Mouse (Mus musculus) neural tube, embryonic 13.5 days (tissue): ENCODE data around the gene Neurog3. TPM values are rescaled to one million over a fixed set of nuclear protein-coding genes. Genes with fewer than 3 reads are reported as not detected.
A peak's percentile ranks its signal among the peaks of the same experiment; 100 is the strongest.

Experiments
- ATAC-seq: fragments of 200-750 bp; cut with Nextera tagmentation; 2 replicates; pipeline ENCODE4 v1.8.0; 2017; ENCODE audit warnings: low read depth, mild to moderate bottlenecking, moderate TSS enrichment, moderate library complexity
- H3K27ac ChIP-seq: fragments of 300-500 bp; sonication (generic); replicated peaks from 2 replicates; pipeline ENCODE4 v1.5.1; 2015; ENCODE audit warnings: moderate library complexity, mild to moderate bottlenecking, inconsistent platforms
- H3K27me3 ChIP-seq: fragments of 300-500 bp; sonication (generic); 2 replicates; pipeline ENCODE4 v1.6.1; 2015; ENCODE audit warnings: mild to moderate bottlenecking, inconsistent platforms
- H3K36me3 ChIP-seq: fragments of 300-500 bp; sonication (generic); 2 replicates; pipeline ENCODE4 v1.6.1; 2015; ENCODE audit warnings: mild to moderate bottlenecking, inconsistent platforms
- H3K4me1 ChIP-seq: fragments of 300-500 bp; sonication (generic); replicated peaks from 2 replicates; pipeline ENCODE4 v1.6.1; 2015; ENCODE audit warnings: inconsistent platforms
- H3K4me2 ChIP-seq: fragments of 300-500 bp; sonication (generic); 2 replicates; pipeline ENCODE4 v1.6.1; 2015; ENCODE audit warnings: inconsistent platforms, mild to moderate bottlenecking, moderate library complexity
- H3K4me3 ChIP-seq: fragments of 300-500 bp; sonication (generic); 2 replicates; pipeline ENCODE4 v1.5.1; 2015; ENCODE audit warnings: mild to moderate bottlenecking, inconsistent platforms
- H3K9ac ChIP-seq: fragments of 300-500 bp; sonication (generic); 2 replicates; pipeline ENCODE4 v1.6.1; 2015; ENCODE audit warnings: moderate library complexity, mild to moderate bottlenecking, inconsistent platforms
- H3K9me3 ChIP-seq: fragments of 300-500 bp; sonication (generic); 2 replicates; pipeline ENCODE4 v1.6.1; 2016; ENCODE audit warnings: inconsistent platforms
- WGBS: fragments of 180-500 bp; shearing (Covaris S2); methylation state at CpG from one replicate; pipeline ENCODE4 v1.1.7; 2015; 5-methylcytosine and 5-hydroxymethylcytosine counted together
- polyA plus RNA-seq: library from polyadenylated mRNA; unstranded; fragments of >200 nt; fragmentation: Nextera tagmentation; extraction: Ambion mirVana; gene quantifications from 2 replicates; pipeline ENCODE4 v1.2.1, GENCODE M21; 2015

The Neurog3 gene
- polyA plus RNA-seq, result 2.7 TPM in 2 replicates

DNA sequence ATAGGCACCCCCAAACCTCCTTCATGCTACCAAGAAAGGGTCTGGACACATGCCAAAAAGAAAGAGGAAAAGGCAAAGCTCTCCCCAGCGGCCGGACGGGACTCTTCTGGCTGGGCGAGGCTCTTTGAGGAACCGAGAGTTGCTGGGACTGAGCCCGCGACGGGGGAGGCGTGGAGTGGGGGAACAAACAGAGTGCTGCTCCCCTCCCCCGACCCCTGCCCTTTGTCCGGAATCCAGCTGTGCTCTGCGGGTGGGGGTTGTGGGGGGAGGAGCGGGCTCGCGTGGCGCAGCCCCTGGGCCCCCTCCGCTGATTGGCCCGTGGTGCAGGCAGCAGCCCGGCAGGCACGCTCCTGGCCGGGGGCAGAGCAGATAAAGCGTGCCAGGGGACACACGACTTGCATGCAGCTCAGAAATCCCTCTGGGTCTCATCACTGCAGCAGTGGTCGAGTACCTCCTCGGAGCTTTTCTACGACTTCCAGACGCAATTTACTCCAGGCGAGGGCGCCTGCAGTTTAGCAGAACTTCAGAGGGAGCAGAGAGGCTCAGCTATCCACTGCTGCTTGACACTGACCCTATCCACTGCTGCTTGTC, at the start of gene Neurog3:
Neurog3 (plus strand) TSS at position 400 of the 591 bp plus-strand sequence.
- peaks cover 75% of the 10 kb centered on the region for H3K4me1 ChIP-seq
- no peaks in the 10 kb centered on the region for H3K36me3 ChIP-seq
- H3K9ac ChIP-seq, result peak within 1 kb of the TSS; percentile 34; the same call in 1 of the 2 replicates
- no peak within 1 kb of the TSS for H3K27ac ChIP-seq
- no peaks in the 10 kb centered on the region for H3K9me3 ChIP-seq
- H3K4me3 ChIP-seq, result peak within 1 kb of the TSS; percentile 24
- peak within 1 kb of the TSS; percentile 48 for H3K4me2 ChIP-seq
- WGBS, result 1% methylated on average over 29 of the region's 29 CpGs
- no peak for ATAC-seq
- H3K27me3 ChIP-seq, result peaks cover 99% of the 10 kb centered on the region

DNA sequence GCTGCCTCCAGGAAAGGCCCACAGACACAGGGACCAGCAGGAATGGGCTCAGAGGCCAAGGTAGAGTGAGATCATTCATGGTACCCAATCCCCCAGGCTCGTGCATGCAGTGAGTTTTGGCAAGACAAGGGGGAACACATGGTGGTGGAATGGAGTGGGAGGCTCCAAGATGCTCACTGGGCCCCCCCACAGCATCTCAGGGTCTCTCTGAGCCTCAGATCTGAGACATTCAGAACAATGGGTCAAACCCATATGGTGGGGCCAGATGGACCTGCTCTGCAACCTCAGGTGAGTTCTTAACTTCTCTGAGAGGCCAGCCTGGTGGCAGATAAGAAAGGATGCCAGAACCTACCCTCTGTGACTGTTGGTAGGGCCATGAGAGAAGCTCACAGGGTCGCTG, 46.8 kb upstream of the Neurog3 start:
- Histone ChIP-seq H3K4me1 (no peaks in the 10 kb centered on the region), H3K4me2 (no peak overlapping the region), H3K9me3 (no peaks in the 10 kb centered on the region), H3K27ac (no peak overlapping the region), H3K36me3 (no peaks in the 10 kb centered on the region), H3K4me3 (no peak overlapping the region), H3K9ac (no peak overlapping the region), H3K27me3 (no peaks in the 10 kb centered on the region)
- no peak for ATAC-seq
- WGBS, result 74% methylated on average over 2 of the region's 2 CpGs

DNA sequence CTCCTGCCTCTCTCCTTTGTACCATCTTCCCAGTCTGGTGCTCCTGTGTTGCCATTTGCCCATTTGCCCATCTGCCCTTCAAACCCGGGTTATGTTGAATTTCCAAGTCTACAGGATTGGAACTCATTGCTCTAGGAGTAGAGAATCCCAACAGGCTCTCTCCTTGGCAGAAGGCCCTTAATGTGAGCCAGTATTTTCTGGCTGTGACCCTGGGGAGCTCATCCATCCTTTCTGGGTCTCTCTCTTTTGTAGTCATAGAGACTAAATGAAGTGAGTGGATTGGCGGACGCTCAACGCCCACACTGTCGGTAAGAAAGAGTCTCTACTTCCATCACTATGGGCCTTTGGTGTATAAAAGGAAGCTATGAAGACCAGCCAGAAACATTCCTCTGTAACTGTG, 46.1 kb upstream of the Neurog3 start:
- H3K4me1 ChIP-seq, result no peaks in the 10 kb centered on the region
- H3K9ac ChIP-seq, result no peak overlapping the region
- no peak overlapping the region for H3K27ac ChIP-seq
- no peaks in the 10 kb centered on the region for H3K9me3 ChIP-seq
- H3K27me3 ChIP-seq, result no peaks in the 10 kb centered on the region
- H3K4me2 ChIP-seq, result no peak overlapping the region
- no peak for ATAC-seq
- H3K36me3 ChIP-seq, result no peaks in the 10 kb centered on the region
- H3K4me3 ChIP-seq, result no peak overlapping the region
- WGBS, result 88% methylated on average over 5 of the region's 5 CpGs

DNA sequence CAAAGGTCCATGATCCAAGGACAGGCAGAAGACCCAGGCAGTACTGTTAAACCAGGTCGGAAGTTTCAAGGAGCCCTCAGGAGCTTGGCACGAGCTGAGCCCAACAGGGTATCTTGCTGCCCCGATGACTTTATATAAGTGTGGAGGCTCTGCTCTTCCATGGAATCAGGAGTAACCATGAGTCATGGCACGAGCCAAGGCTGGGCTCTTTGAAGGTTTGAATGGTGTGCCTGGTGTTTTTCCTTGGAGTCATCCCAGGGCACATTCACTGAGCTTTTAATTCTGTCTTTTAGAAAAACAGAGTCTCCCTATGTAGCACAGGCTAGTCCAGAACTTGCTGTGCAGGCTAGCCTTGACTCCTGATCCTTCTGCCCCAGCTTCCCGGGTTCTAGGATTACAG, 44.5 kb upstream of the Neurog3 start:
- H3K36me3 ChIP-seq, result no peaks in the 10 kb centered on the region
- 85% methylated on average over 5 of the region's 5 CpGs for WGBS
- no peaks in the 10 kb centered on the region for H3K4me1 ChIP-seq
- no peak overlapping the region for H3K4me3 ChIP-seq
- H3K27me3 ChIP-seq, result no peaks in the 10 kb centered on the region
- H3K9ac ChIP-seq, result no peak overlapping the region
- no peaks in the 10 kb centered on the region for H3K9me3 ChIP-seq
- no peak overlapping the region for H3K27ac ChIP-seq
- H3K4me2 ChIP-seq, result no peak overlapping the region
- no peak for ATAC-seq

DNA sequence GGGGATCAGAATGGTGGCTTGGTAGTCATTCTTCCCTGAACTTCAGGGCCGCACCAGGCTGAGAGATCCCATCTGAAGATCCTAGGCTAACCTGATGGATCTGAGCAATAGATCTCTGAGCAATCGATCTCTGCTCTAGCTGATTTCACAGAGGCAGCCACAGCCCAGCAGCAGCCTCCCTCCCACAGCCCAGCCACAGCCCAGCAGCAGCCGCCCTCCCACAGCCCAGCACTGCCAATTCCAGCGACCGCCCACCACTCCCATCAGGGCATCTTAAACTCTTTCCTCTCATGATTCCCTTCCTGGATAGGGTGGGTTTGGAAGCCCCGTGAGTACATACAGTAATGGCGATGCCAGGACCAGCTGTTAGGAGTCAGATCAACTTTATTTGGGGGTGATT, 43.8 kb upstream of the Neurog3 start:
- no peak overlapping the region for H3K9ac ChIP-seq
- H3K27ac ChIP-seq, result no peak overlapping the region
- H3K4me2 ChIP-seq, result no peak overlapping the region
- H3K9me3 ChIP-seq, result no peaks in the 10 kb centered on the region
- 78% methylated on average over 7 of the region's 7 CpGs for WGBS
- no peak for ATAC-seq
- H3K4me1 ChIP-seq, result no peaks in the 10 kb centered on the region
- no peaks in the 10 kb centered on the region for H3K36me3 ChIP-seq
- H3K4me3 ChIP-seq, result no peak overlapping the region
- H3K27me3 ChIP-seq, result no peaks in the 10 kb centered on the region

DNA sequence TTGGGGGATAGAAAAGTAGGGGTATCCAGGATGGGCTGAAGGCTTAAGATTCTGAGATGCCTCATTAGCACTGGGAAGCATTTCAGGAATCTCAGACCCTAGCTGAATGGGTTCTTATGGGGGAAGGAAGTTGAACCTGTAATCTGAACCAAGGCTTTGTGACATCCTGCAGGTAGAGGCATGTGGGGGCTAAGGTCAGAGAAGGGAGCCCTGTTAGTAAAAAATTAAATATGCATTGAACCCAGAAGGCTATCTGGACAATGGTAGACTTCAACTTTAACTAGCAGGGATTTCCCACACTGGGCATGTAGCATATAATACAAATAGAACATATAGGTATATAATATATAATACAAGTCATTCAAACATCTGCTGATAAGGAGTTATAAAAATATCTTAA, 43.4 kb upstream of the Neurog3 start:
- Histone ChIP-seq H3K4me3 (no peak overlapping the region), H3K27ac (no peak overlapping the region), H3K9ac (no peak overlapping the region), H3K36me3 (no peaks in the 10 kb centered on the region), H3K9me3 (no peaks in the 10 kb centered on the region), H3K27me3 (no peaks in the 10 kb centered on the region), H3K4me2 (no peak overlapping the region), H3K4me1 (no peaks in the 10 kb centered on the region)
- no peak for ATAC-seq

DNA sequence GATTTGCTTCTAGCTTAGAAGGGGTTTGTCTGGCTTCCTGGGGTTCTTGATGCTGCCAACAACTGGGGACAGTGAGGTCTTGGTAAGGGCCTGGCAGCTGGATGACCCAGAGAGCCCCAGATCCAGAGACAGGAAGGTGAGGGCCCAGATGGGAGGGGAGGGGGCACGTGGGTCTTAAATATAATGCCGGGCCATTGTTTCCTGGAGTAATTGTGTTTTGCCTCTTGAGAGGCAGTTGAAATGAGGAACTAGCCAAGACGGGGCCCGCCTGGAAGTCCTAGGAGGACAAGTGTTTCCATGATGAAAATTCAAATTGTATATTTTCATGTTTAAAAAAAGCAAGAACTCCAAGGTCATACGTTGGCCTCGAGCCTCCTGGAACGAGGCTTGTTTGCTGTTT, 39.0 kb upstream of the Neurog3 start:
- no peak overlapping the region for H3K27ac ChIP-seq
- 83% methylated on average over 7 of the region's 7 CpGs for WGBS
- no peaks in the 10 kb centered on the region for H3K9me3 ChIP-seq
- H3K4me3 ChIP-seq, result no peak overlapping the region
- H3K4me1 ChIP-seq, result peaks cover 1% of the 10 kb centered on the region
- no peak overlapping the region for H3K4me2 ChIP-seq
- no peaks in the 10 kb centered on the region for H3K36me3 ChIP-seq
- ATAC-seq, result no peak
- H3K27me3 ChIP-seq, result no peaks in the 10 kb centered on the region
- H3K9ac ChIP-seq, result no peak overlapping the region

DNA sequence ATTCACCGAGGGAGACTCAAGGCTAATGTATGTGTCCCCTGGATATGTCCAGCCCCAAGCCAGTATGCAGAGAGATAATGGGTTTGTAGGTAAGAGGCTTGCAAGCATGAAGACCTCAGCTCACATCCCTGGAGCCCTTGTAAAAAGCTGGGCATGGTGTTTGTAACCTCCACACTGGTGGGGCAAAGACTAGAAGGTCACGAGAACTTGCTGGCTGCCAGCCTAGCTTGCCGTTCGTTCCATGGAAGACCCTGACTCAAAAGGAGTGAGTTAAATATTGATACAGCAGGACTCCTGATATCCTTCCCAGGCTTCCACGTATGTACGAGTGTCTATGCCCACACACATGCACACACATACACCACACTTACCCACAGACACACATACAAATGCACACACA, 38.5 kb upstream of the Neurog3 start:
- peaks cover 6% of the 10 kb centered on the region for H3K4me1 ChIP-seq
- no peak overlapping the region for H3K4me2 ChIP-seq
- no peak overlapping the region for H3K9ac ChIP-seq
- no peak for ATAC-seq
- 91% methylated on average over 6 of the region's 6 CpGs for WGBS
- no peaks in the 10 kb centered on the region for H3K36me3 ChIP-seq
- H3K27me3 ChIP-seq, result no peaks in the 10 kb centered on the region
- no peak overlapping the region for H3K27ac ChIP-seq
- H3K4me3 ChIP-seq, result no peak overlapping the region
- H3K9me3 ChIP-seq, result no peaks in the 10 kb centered on the region

DNA sequence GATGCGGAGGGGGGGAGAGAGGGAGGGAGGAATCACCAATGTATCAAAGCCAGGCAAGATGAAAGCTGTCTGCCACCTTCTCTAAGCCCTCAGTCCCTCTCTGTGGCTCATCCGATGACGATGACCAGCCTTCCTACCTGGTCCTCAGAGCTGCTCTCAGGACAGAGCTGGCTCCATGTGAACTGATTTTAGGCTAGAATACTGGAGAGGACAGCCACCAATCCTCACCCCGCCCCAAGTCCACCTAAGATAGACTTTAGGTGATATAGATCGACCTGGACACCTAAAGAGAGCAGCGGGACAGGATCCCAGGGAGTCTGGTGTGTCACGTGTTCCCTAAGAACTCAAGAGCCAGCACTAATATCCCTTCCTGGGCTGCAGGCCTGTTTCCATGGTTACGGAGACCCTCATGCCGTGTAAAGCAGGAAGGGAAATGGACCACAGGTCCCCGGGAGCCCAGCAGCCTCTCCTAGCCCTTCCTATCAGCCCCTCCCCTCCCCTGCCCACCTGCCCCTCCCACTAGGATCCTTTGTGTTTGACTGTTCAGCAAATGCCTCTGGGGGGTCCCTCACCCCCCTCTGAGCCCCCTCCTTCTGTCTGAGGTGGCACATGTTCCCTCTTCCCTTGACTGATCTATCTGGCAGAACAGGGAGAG, 33.0 kb upstream of the Neurog3 start:
- Histone ChIP-seq H3K4me1 (peaks cover 35% of the 10 kb centered on the region), H3K27me3 (peaks cover 24% of the 10 kb centered on the region), H3K9ac (0 out of 2 replicates have a peak overlapping the region, but pooled peaks have one; percentile 6), H3K27ac (peak overlapping the region; percentile 96), H3K4me3 (no peak overlapping the region), H3K36me3 (no peaks in the 10 kb centered on the region), H3K9me3 (no peaks in the 10 kb centered on the region), H3K4me2 (no peak overlapping the region)
- peak; percentile 79 for ATAC-seq
- 43% methylated on average over 10 of the region's 10 CpGs for WGBS

DNA sequence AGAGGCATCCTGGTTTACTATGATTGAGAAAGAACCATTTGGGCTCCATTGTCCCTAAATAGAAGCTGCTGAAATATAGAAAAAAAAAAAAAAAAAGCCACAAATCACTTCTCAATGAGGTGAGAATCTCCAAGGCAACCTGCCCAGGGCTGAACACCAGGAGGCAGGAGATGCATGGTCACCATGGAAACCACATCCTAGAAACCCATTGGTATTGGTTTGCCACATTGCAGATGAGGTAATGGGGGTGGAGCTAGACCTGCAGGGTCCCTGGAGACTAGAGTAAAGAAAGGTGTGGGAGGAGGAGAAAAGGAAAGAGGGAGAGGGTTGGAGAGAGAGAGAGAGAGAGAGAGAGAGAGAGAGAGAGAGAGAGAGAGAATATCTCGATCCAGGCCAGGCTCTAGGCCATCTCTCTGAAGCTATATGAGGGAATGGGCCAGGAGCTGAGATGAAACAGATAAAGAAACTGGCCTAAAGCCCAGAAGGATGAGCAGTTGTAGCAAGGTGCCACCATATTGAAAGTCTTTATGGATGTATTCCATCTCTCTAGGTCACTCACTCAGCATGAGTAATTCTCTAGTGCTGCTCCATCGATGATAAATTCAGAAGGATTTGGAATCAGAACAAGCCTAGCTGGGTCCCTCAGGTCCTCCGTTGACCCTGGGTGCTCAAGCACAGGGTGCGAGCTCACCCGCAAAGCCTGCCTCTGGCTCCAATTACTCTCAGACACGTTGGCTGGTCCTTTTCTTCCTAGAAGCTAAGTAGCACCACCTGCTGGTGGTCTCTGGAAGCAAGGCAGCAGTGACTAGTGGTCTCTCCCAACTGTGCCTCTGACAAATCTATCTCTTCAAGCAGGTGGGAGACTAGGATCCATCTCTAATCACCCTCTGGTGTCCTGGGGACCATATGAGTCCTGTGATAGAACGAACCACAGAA, 31.1 kb upstream of the Neurog3 start:
- Histone ChIP-seq H3K36me3 (no peaks in the 10 kb centered on the region), H3K4me1 (peaks cover 35% of the 10 kb centered on the region), H3K27ac (peak overlapping the region; percentile 96), H3K4me2 (peak overlapping the region; percentile 7; the same call in 1 of the 2 replicates), H3K4me3 (no peak overlapping the region), H3K9ac (no peak overlapping the region), H3K9me3 (no peaks in the 10 kb centered on the region), H3K27me3 (peaks cover 29% of the 10 kb centered on the region)
- WGBS, result 7% methylated on average over 7 of the region's 7 CpGs
- ATAC-seq, result peak; percentile 85

DNA sequence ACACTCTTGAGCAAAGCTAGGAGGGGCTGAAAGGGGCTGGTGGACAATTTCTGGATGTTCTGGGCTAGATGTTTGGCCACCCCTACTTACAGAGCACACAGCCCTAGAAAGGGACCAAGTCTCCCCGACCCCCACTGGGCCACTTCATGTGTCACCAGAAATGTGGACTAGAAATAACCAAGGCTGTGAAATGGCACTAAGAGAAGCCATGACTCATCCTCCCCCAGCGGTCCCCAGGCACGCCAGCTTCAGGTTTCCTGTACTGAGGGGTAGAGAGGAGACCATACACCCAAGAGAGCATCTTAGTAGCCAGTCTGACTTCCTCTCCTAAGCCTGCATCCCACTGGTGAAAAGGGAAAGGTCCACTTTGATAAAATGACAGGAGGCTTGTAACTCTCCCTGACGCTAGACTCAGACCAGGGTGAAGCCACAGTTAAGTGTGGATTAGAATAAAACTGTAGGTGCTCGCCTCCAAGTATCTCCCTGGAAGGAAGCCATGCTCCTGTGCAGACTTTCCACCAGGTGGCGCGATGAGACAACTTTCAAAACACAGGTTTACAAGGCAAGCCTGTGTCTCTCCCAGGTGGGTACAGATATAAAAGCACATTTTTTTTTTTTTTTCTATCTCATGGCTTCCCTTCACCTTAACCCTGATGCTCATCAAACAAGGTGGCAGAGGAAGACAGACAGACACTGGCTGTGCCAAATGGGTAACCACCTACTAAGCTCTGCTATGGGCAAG, 27.9 kb upstream of the Neurog3 start:
- WGBS, result 34% methylated on average over 7 of the region's 7 CpGs
- no peaks in the 10 kb centered on the region for H3K9me3 ChIP-seq
- ATAC-seq, result no peak
- H3K36me3 ChIP-seq, result peaks cover 7% of the 10 kb centered on the region; the same call in 1 of the 2 replicates
- H3K27ac ChIP-seq, result no peak overlapping the region
- H3K9ac ChIP-seq, result no peak overlapping the region
- no peak overlapping the region for H3K4me3 ChIP-seq
- H3K4me2 ChIP-seq, result no peak overlapping the region
- H3K27me3 ChIP-seq, result peaks cover 62% of the 10 kb centered on the region
- H3K4me1 ChIP-seq, result peaks cover 36% of the 10 kb centered on the region
